Mouse (Mus musculus): ENCODE measurements around the gene Rgl1. TPM values are rescaled to one million over a fixed set of nuclear protein-coding genes. Genes with fewer than 3 reads are reported as not detected.

The Rgl1 gene
- polyA plus RNA-seq, 2 experiments from 2014 or later: 0.09 to 0.19 TPM

- ATAC-seq: no peak
Measured at GRCm38 (mm10) chr1:152612535-152613157, 153.5 kb downstream of the Rgl1 start.

GRCm38 (mm10) chr1:152609547-152609946 is 156.6 kb downstream of the Rgl1 start:
- ATAC-seq: no peak

GRCm38 (mm10) chr1:152609006-152609405 is 157.1 kb downstream of the Rgl1 start:
- no peak for ATAC-seq

GRCm38 (mm10) chr1:152607765-152608164 is 158.4 kb downstream of the Rgl1 start:
- no peak for ATAC-seq

GRCm38 (mm10) chr1:152606727-152607126 is 159.4 kb downstream of the Rgl1 start:
- ATAC-seq: no peak

- no peak for ATAC-seq
Measured at GRCm38 (mm10) chr1:152605895-152606625, 160.1 kb downstream of the Rgl1 start.

- no peak for ATAC-seq
Measured at GRCm38 (mm10) chr1:152604147-152604546, 162.0 kb downstream of the Rgl1 start.

- no peak for ATAC-seq
Measured at GRCm38 (mm10) chr1:152603628-152604027, 162.5 kb downstream of the Rgl1 start.

- no peak for ATAC-seq
Measured at GRCm38 (mm10) chr1:152600494-152600893, 165.7 kb downstream of the Rgl1 start.

- no peak for ATAC-seq
Measured at GRCm38 (mm10) chr1:152599347-152599746, 166.8 kb downstream of the Rgl1 start.

- ATAC-seq: no peak
Measured at GRCm38 (mm10) chr1:152594690-152595089, 171.5 kb downstream of the Rgl1 start.

GRCm38 (mm10) chr1:152593831-152594549 is 172.2 kb downstream of the Rgl1 start:
- ATAC-seq: no peak

- ATAC-seq: no peak
Measured at GRCm38 (mm10) chr1:152593382-152593781, 172.8 kb downstream of the Rgl1 start.

GRCm38 (mm10) chr1:152592609-152593008 is 173.5 kb downstream of the Rgl1 start:
- no peak for ATAC-seq

GRCm38 (mm10) chr1:152591746-152592498 is 174.2 kb downstream of the Rgl1 start:
- ATAC-seq: no peak

GRCm38 (mm10) chr1:152590321-152590720 is 175.8 kb downstream of the Rgl1 start:
- no peak for ATAC-seq

- ATAC-seq: no peak
Measured at GRCm38 (mm10) chr1:152589331-152589935, 176.7 kb downstream of the Rgl1 start.

- no peak for ATAC-seq
Measured at GRCm38 (mm10) chr1:152587431-152587830, 178.7 kb downstream of the Rgl1 start.

- ATAC-seq: no peak
Measured at GRCm38 (mm10) chr1:152585385-152585984, 180.7 kb downstream of the Rgl1 start.

GRCm38 (mm10) chr1:152584933-152585332 is 181.2 kb downstream of the Rgl1 start:
- no peak for ATAC-seq

- ATAC-seq: no peak
Measured at GRCm38 (mm10) chr1:152581127-152581905, 184.8 kb downstream of the Rgl1 start.
